Mouse (Mus musculus) neural tube, embryonic 11.5 days (tissue): ENCODE measurements around the gene Fbxl19. TPM values are rescaled to one million over a fixed set of nuclear protein-coding genes. Genes with fewer than 3 reads are reported as not detected.

Experiments
- ATAC-seq: fragments of 200-750 bp; cut with Nextera tagmentation; 2 replicates; pipeline ENCODE4 v1.8.0; 2017; ENCODE audit warnings: moderate number of reproducible peaks, mild to moderate bottlenecking, moderate TSS enrichment, moderate library complexity; ENCODE audit not compliant: insufficient read depth, low FRiP score, low TSS enrichment
- DNase-seq: peaks from one replicate; pipeline ENCODE4 v3.0.0-alpha.2; 2015; ENCODE audit warnings: low spot score
- H3K27ac ChIP-seq: fragments of 300-500 bp; sonication (generic); 2 replicates; pipeline ENCODE4 v1.5.1; 2014; ENCODE audit warnings: low read depth, mild to moderate bottlenecking, low read length
- H3K27me3 ChIP-seq: fragments of 300-500 bp; sonication (generic); 2 replicates; pipeline ENCODE4 v1.6.1; 2014; ENCODE audit warnings: mild to moderate bottlenecking, low read length, mixed read lengths; ENCODE audit not compliant: control insufficient read depth, insufficient read depth
- H3K36me3 ChIP-seq: fragments of 300-500 bp; sonication (generic); 2 replicates; pipeline ENCODE4 v1.6.1; 2014; ENCODE audit warnings: mild to moderate bottlenecking, low read length, moderate library complexity, mixed read lengths; ENCODE audit not compliant: control insufficient read depth, insufficient read depth
- H3K4me1 ChIP-seq: fragments of 300-500 bp; sonication (generic); 2 replicates; pipeline ENCODE4 v1.6.1; 2014; ENCODE audit warnings: low read length, mixed read lengths; ENCODE audit not compliant: control insufficient read depth, insufficient read depth
- H3K4me2 ChIP-seq: fragments of 300-500 bp; sonication (generic); 2 replicates; pipeline ENCODE4 v1.6.1; 2014; ENCODE audit warnings: low read depth, mild to moderate bottlenecking, moderate library complexity
- H3K4me3 ChIP-seq: fragments of 300-500 bp; sonication (generic); 2 replicates; pipeline ENCODE4 v1.5.1; 2014; ENCODE audit warnings: low read depth, low read length
- H3K9ac ChIP-seq: fragments of 300-500 bp; sonication (generic); 2 replicates; pipeline ENCODE4 v1.6.1; 2014; ENCODE audit warnings: mild to moderate bottlenecking, low read length
- H3K9me3 ChIP-seq: fragments of 300-500 bp; sonication (generic); 2 replicates; pipeline ENCODE4 v1.6.1; 2016; ENCODE audit warnings: low read length; ENCODE audit not compliant: control insufficient read depth
- WGBS: fragments of 180-500 bp; shearing (Covaris S2); extraction: QIAGEN DNeasy Blood & Tissue Kit; methylation state at CpG from one replicate; pipeline ENCODE4 v1.1.7; 2014; 5-methylcytosine and 5-hydroxymethylcytosine counted together
- polyA plus RNA-seq: library from polyadenylated mRNA; unstranded; fragments of >200 nt; fragmentation: Nextera tagmentation; extraction: Ambion mirVana; gene quantifications from 2 replicates; pipeline ENCODE4 v1.2.1, GENCODE M21; 2014

The Fbxl19 gene
- polyA plus RNA-seq, 1 experiment from 2014 or later, result 7.7 TPM

GRCm38 (mm10) chr7:127799738-127800137, 55.4 kb downstream of the Fbxl19 start:
- Histone ChIP-seq H3K9ac (no peak overlapping the region), H3K4me1 (no peaks in the 10 kb centered on the region)
- no peak for ATAC-seq

GRCm38 (mm10) chr7:127800435-127801009, 56.2 kb downstream of the Fbxl19 start, which contains the start of gene Hsd3b7:
Gene Hsd3b7 (plus strand): TSS chr7:127800604.
- Histone ChIP-seq H3K4me1 (no peaks in the 10 kb centered on the region), H3K4me2 (no peak within 1 kb of the TSS), H3K4me3 (no peak within 1 kb of the TSS), H3K27ac (no peak within 1 kb of the TSS), H3K27me3 (no peaks in the 10 kb centered on the region), H3K9ac (no peak within 1 kb of the TSS), H3K36me3 (peaks cover 20% of the 10 kb centered on the region), H3K9me3 (no peaks in the 10 kb centered on the region)
- ATAC-seq (peak; percentile 71), DNase-seq (peak; percentile 91)
- 33% methylated on average over 6 of the region's 6 CpGs for WGBS

More at GRCm38 (mm10) chr7:127799738-127800137, 55.4 kb downstream of the Fbxl19 start:
- DNase-seq, result no peak
- 100% methylated on average over 1 of the region's 1 CpGs for WGBS
- Histone ChIP-seq H3K27ac (no peak overlapping the region), H3K4me3 (no peak overlapping the region), H3K36me3 (peaks cover 28% of the 10 kb centered on the region), H3K9me3 (no peaks in the 10 kb centered on the region), H3K4me2 (no peak overlapping the region), H3K27me3 (no peaks in the 10 kb centered on the region)

- H3K9me3 ChIP-seq, result no peaks in the 10 kb centered on the region
- H3K9ac ChIP-seq, result no peak overlapping the region
- no peak for DNase-seq
- no peak overlapping the region for H3K4me2 ChIP-seq
- no peak for ATAC-seq
- no peaks in the 10 kb centered on the region for H3K27me3 ChIP-seq
- H3K27ac ChIP-seq, result no peak overlapping the region
- no peaks in the 10 kb centered on the region for H3K4me1 ChIP-seq
- H3K36me3 ChIP-seq, result peaks cover 19% of the 10 kb centered on the region
- WGBS, result 94% methylated on average over 8 of the region's 8 CpGs
- H3K4me3 ChIP-seq, result no peak overlapping the region
Measured at GRCm38 (mm10) chr7:127801010-127801621, 56.8 kb downstream of the Fbxl19 start.

GRCm38 (mm10) chr7:127802313-127802712, 58.0 kb downstream of the Fbxl19 start:
- Histone ChIP-seq H3K36me3 (peaks cover 11% of the 10 kb centered on the region), H3K4me3 (no peak overlapping the region), H3K9me3 (no peaks in the 10 kb centered on the region), H3K4me2 (no peak overlapping the region), H3K27ac (no peak overlapping the region), H3K4me1 (no peaks in the 10 kb centered on the region), H3K9ac (no peak overlapping the region), H3K27me3 (no peaks in the 10 kb centered on the region)
- DNase-seq, result no peak
- ATAC-seq, result no peak
- WGBS, result 95% methylated on average over 17 of the region's 17 CpGs

GRCm38 (mm10) chr7:127808821-127809220, 64.5 kb downstream of the Fbxl19 start:
- Histone ChIP-seq H3K4me3 (no peak overlapping the region), H3K36me3 (no peaks in the 10 kb centered on the region), H3K4me1 (no peaks in the 10 kb centered on the region), H3K4me2 (no peak overlapping the region), H3K9ac (no peak overlapping the region), H3K27ac (no peak overlapping the region), H3K27me3 (no peaks in the 10 kb centered on the region), H3K9me3 (no peaks in the 10 kb centered on the region)
- DNase-seq (no peak), ATAC-seq (no peak)
- WGBS, result 64% methylated on average over 5 of the region's 5 CpGs

GRCm38 (mm10) chr7:127809846-127810245, 65.5 kb downstream of the Fbxl19 start:
- no peaks in the 10 kb centered on the region for H3K27me3 ChIP-seq
- DNase-seq, result no peak
- 89% methylated on average over 1 of the region's 1 CpGs for WGBS
- no peak overlapping the region for H3K9ac ChIP-seq
- no peak overlapping the region for H3K4me2 ChIP-seq
- no peaks in the 10 kb centered on the region for H3K36me3 ChIP-seq
- H3K4me1 ChIP-seq, result no peaks in the 10 kb centered on the region
- no peak overlapping the region for H3K4me3 ChIP-seq
- no peaks in the 10 kb centered on the region for H3K9me3 ChIP-seq
- no peak overlapping the region for H3K27ac ChIP-seq
- ATAC-seq, result no peak

- no peak overlapping the region for H3K27ac ChIP-seq
- no peaks in the 10 kb centered on the region for H3K4me1 ChIP-seq
- no peak overlapping the region for H3K4me2 ChIP-seq
- H3K27me3 ChIP-seq, result no peaks in the 10 kb centered on the region
- H3K9me3 ChIP-seq, result no peaks in the 10 kb centered on the region
- DNase-seq, result no peak
- ATAC-seq, result no peak
- WGBS, result 75% methylated on average over 9 of the region's 10 CpGs
- no peak overlapping the region for H3K9ac ChIP-seq
- no peaks in the 10 kb centered on the region for H3K36me3 ChIP-seq
- no peak overlapping the region for H3K4me3 ChIP-seq
Measured at GRCm38 (mm10) chr7:127810650-127811049, 66.3 kb downstream of the Fbxl19 start.

GRCm38 (mm10) chr7:127811240-127811639, 66.9 kb downstream of the Fbxl19 start:
- no peak overlapping the region for H3K4me3 ChIP-seq
- 71% methylated on average over 4 of the region's 4 CpGs for WGBS
- H3K4me2 ChIP-seq, result no peak overlapping the region
- H3K4me1 ChIP-seq, result no peaks in the 10 kb centered on the region
- no peaks in the 10 kb centered on the region for H3K36me3 ChIP-seq
- no peak overlapping the region for H3K9ac ChIP-seq
- DNase-seq (no peak), ATAC-seq (no peak)
- H3K9me3 ChIP-seq, result no peaks in the 10 kb centered on the region
- H3K27me3 ChIP-seq, result no peaks in the 10 kb centered on the region
- no peak overlapping the region for H3K27ac ChIP-seq

GRCm38 (mm10) chr7:127812292-127812691, 67.9 kb downstream of the Fbxl19 start:
- no peaks in the 10 kb centered on the region for H3K27me3 ChIP-seq
- H3K4me3 ChIP-seq, result no peak overlapping the region
- ATAC-seq (no peak), DNase-seq (no peak)
- no peaks in the 10 kb centered on the region for H3K36me3 ChIP-seq
- no peaks in the 10 kb centered on the region for H3K4me1 ChIP-seq
- H3K4me2 ChIP-seq, result no peak overlapping the region
- 84% methylated on average over 3 of the region's 3 CpGs for WGBS
- no peak overlapping the region for H3K9ac ChIP-seq
- no peaks in the 10 kb centered on the region for H3K9me3 ChIP-seq
- H3K27ac ChIP-seq, result no peak overlapping the region
